Mouse (Mus musculus): ENCODE data around the gene 1500011B03Rik.

DNA sequence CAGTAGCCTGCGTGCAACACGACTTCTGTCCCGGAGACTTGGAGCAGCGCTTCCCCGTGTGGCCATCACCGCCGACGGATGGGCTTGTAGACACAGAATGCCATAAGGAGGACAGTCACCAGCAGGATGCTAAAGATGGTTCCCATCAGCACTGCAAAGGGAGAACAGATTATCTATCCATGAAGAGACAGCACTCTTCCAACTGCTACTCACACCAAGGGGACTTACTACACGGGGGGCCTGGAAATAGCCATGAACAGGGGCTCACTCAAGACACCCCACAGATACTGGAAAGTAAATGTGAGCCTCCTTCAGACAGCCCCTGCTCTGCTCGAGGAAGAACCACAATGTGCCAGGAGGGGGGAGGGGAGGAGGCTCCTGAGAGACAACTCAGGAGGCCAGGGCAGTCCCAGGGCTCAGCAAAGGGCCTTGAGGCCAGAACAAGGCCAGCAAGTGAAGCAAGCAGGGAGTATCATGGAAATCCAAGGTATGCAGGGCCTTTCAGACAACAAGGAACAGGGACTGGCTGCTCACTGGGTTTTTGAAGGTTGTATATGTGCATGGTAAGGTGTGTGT is 14.0 kb downstream of the 1500011B03Rik start:
- no peak for TF ChIP-seq GATA1 (IDR thresholded peaks at IDR 0.05; ENCODE audit: low read length)
- no peak for TF ChIP-seq TAL1 (IDR thresholded peaks at IDR 0.05; ENCODE audit: low read length)
